Mouse (Mus musculus) olfactory bulb, adult 2 months (tissue): ENCODE data around the gene Krt222.
"Not testable (repeated sequence)": the region's sequence is repeated elsewhere in the genome, so short reads cannot be mapped to it uniquely, and the experiment has no call there.

Source experiments
- CTCF ChIP-seq: fragments of 200-500 bp; IDR thresholded peaks from 2 replicates; pipeline ENCODE4 v1.5.1; 2012; ENCODE audit warnings: low read depth, mild to moderate bottlenecking, low read length, moderate library complexity; ENCODE audit not compliant: insufficient read depth
- POLR2A ChIP-seq: fragments of 200-500 bp; IDR thresholded peaks from 2 replicates; pipeline ENCODE4 v1.6.1; 2012; ENCODE audit warnings: mild to moderate bottlenecking, low read depth, low read length, moderate library complexity; ENCODE audit not compliant: insufficient read depth

DNA sequence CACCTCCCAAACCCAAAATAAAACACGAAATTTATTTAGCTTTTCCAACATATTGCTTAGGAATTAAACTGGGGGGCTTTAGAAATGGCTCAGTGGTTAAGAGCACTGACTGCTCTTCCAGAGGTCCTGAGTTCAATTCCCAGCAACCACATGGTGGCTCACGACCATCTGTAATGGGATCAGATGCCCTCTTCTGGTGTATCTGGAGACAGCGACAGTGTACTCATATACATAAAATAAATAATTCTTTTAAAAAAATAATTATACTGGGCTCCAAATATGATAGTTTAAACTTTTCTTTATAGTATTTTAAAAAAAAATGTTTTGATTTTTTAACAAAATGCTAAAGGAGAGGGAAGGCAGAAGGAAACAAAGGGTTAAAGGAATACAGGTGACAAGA is 634 bp upstream of the Krt222 start:
- not testable (repeated sequence) for TF ChIP-seq POLR2A, CTCF
